Mouse (Mus musculus): Measurements from ENCODE around the gene Ms4a4b. TPM values are rescaled to one million over a fixed set of nuclear protein-coding genes. Genes with fewer than 3 reads are reported as not detected.
"Not testable (repeated sequence)": the region's sequence is repeated elsewhere in the genome, so short reads cannot be mapped to it uniquely, and the experiment has no call there.

Ms4a4b gene
- polyA plus RNA-seq, 1 experiment from 2014 or later = not detected

GRCm38 (mm10) chr19:11431209-11431608 lies 12.1 kb upstream of the Ms4a4b start:
- H3K9me3 ChIP-seq (replicated peaks; ENCODE audit: control insufficient read depth, low read length); H3K27me3 ChIP-seq (replicated peaks; ENCODE audit: control insufficient read depth, insufficient read depth, low read length); H3K4me2 ChIP-seq (ENCODE audit: low read length); H3K4me3 ChIP-seq (ENCODE audit: low read depth, low read length); H3K27ac ChIP-seq (ENCODE audit: low read depth, low read length); H3K4me1 ChIP-seq (ENCODE audit: control insufficient read depth, insufficient read depth, low read length); ATAC-seq; DNase-seq (ENCODE audit: low spot score); H3K36me3 ChIP-seq (ENCODE audit: control insufficient read depth, insufficient read depth, low read length); H3K9ac ChIP-seq (ENCODE audit: low read length): not testable (repeated sequence)
- 86% methylated on average over 1 of the region's 1 CpGs for WGBS

- WGBS = 93% methylated on average over 4 of the region's 4 CpGs
- Histone ChIP-seq H3K27ac (ENCODE audit: low read depth, low read length) (no peak overlapping the region), H3K4me3 (ENCODE audit: low read depth, low read length) (no peak overlapping the region), H3K4me1 (ENCODE audit: control insufficient read depth, insufficient read depth, low read length) (no peaks in the 10 kb centered on the region), H3K4me2 (ENCODE audit: low read length) (no peak overlapping the region), H3K9ac (ENCODE audit: low read length) (no peak overlapping the region), H3K9me3 (replicated peaks; ENCODE audit: control insufficient read depth, low read length) (no peaks in the 10 kb centered on the region), H3K27me3 (replicated peaks; ENCODE audit: control insufficient read depth, insufficient read depth, low read length) (no peaks in the 10 kb centered on the region), H3K36me3 (ENCODE audit: control insufficient read depth, insufficient read depth, low read length) (no peaks in the 10 kb centered on the region)
- no peak for ATAC-seq
- no peak for DNase-seq (ENCODE audit: low spot score)
Measured at GRCm38 (mm10) chr19:11435058-11435834, 8.1 kb upstream of the Ms4a4b start.

- Histone ChIP-seq H3K4me3 (ENCODE audit: low read depth, low read length) (no peak overlapping the region), H3K36me3 (ENCODE audit: control insufficient read depth, insufficient read depth, low read length) (no peaks in the 10 kb centered on the region), H3K9ac (ENCODE audit: low read length) (no peak overlapping the region), H3K4me2 (ENCODE audit: low read length) (no peak overlapping the region), H3K4me1 (ENCODE audit: control insufficient read depth, insufficient read depth, low read length) (no peaks in the 10 kb centered on the region), H3K9me3 (replicated peaks; ENCODE audit: control insufficient read depth, low read length) (no peaks in the 10 kb centered on the region), H3K27me3 (replicated peaks; ENCODE audit: control insufficient read depth, insufficient read depth, low read length) (no peaks in the 10 kb centered on the region), H3K27ac (ENCODE audit: low read depth, low read length) (no peak overlapping the region)
- WGBS = 90% methylated on average over 5 of the region's 5 CpGs
- ATAC-seq = no peak
- no peak for DNase-seq (ENCODE audit: low spot score)
Measured at GRCm38 (mm10) chr19:11443964-11444363, 611 bp downstream of the Ms4a4b start.

- Histone ChIP-seq H3K4me1 (ENCODE audit: control insufficient read depth, insufficient read depth, low read length) (no peaks in the 10 kb centered on the region), H3K36me3 (ENCODE audit: control insufficient read depth, insufficient read depth, low read length) (no peaks in the 10 kb centered on the region), H3K4me3 (ENCODE audit: low read depth, low read length) (no peak overlapping the region), H3K27me3 (replicated peaks; ENCODE audit: control insufficient read depth, insufficient read depth, low read length) (no peaks in the 10 kb centered on the region), H3K9me3 (replicated peaks; ENCODE audit: control insufficient read depth, low read length) (no peaks in the 10 kb centered on the region), H3K27ac (ENCODE audit: low read depth, low read length) (no peak overlapping the region), H3K4me2 (ENCODE audit: low read length) (no peak overlapping the region), H3K9ac (ENCODE audit: low read length) (no peak overlapping the region)
- ATAC-seq (no peak), DNase-seq (ENCODE audit: low spot score) (no peak)
- 91% methylated on average over 2 of the region's 2 CpGs for WGBS
Measured at GRCm38 (mm10) chr19:11447238-11447637, 3.9 kb downstream of the Ms4a4b start.

GRCm38 (mm10) chr19:11459041-11459440 lies 15.7 kb downstream of the Ms4a4b start:
- H3K27me3 ChIP-seq (replicated peaks; ENCODE audit: control insufficient read depth, insufficient read depth, low read length); ATAC-seq; H3K36me3 ChIP-seq (ENCODE audit: control insufficient read depth, insufficient read depth, low read length); H3K4me3 ChIP-seq (ENCODE audit: low read depth, low read length); H3K4me1 ChIP-seq (ENCODE audit: control insufficient read depth, insufficient read depth, low read length); H3K9me3 ChIP-seq (replicated peaks; ENCODE audit: control insufficient read depth, low read length); DNase-seq (ENCODE audit: low spot score); H3K27ac ChIP-seq (ENCODE audit: low read depth, low read length); H3K4me2 ChIP-seq (ENCODE audit: low read length); H3K9ac ChIP-seq (ENCODE audit: low read length): not testable (repeated sequence)
- WGBS = 80% methylated on average over 2 of the region's 4 CpGs

- not testable (repeated sequence) for H3K27me3 ChIP-seq (replicated peaks; ENCODE audit: control insufficient read depth, insufficient read depth, low read length); ATAC-seq; H3K27ac ChIP-seq (ENCODE audit: low read depth, low read length); H3K4me3 ChIP-seq (ENCODE audit: low read depth, low read length); H3K9ac ChIP-seq (ENCODE audit: low read length); H3K4me1 ChIP-seq (ENCODE audit: control insufficient read depth, insufficient read depth, low read length); H3K4me2 ChIP-seq (ENCODE audit: low read length); DNase-seq (ENCODE audit: low spot score); H3K9me3 ChIP-seq (replicated peaks; ENCODE audit: control insufficient read depth, low read length); H3K36me3 ChIP-seq (ENCODE audit: control insufficient read depth, insufficient read depth, low read length)
- 69% methylated on average over 1 of the region's 1 CpGs for WGBS
Measured at GRCm38 (mm10) chr19:11464795-11465194, 21.4 kb downstream of the Ms4a4b start.

- no peaks in the 10 kb centered on the region for H3K4me1 ChIP-seq (ENCODE audit: control insufficient read depth, insufficient read depth, low read length)
- no peaks in the 10 kb centered on the region for H3K9me3 ChIP-seq (replicated peaks; ENCODE audit: control insufficient read depth, low read length)
- no peak for ATAC-seq
- H3K27me3 ChIP-seq (replicated peaks; ENCODE audit: control insufficient read depth, insufficient read depth, low read length) = no peaks in the 10 kb centered on the region
- no peak overlapping the region for H3K27ac ChIP-seq (ENCODE audit: low read depth, low read length)
- DNase-seq (ENCODE audit: low spot score) = no peak
- H3K9ac ChIP-seq (ENCODE audit: low read length) = no peak overlapping the region
- WGBS = 78% methylated on average over 5 of the region's 5 CpGs
- H3K4me3 ChIP-seq (ENCODE audit: low read depth, low read length) = no peak overlapping the region
- H3K36me3 ChIP-seq (ENCODE audit: control insufficient read depth, insufficient read depth, low read length) = no peaks in the 10 kb centered on the region
- no peak overlapping the region for H3K4me2 ChIP-seq (ENCODE audit: low read length)
Measured at GRCm38 (mm10) chr19:11466471-11466870, 23.1 kb downstream of the Ms4a4b start.

GRCm38 (mm10) chr19:11468361-11468760 lies 25.0 kb downstream of the Ms4a4b start:
- H3K9ac ChIP-seq (ENCODE audit: low read length); H3K4me2 ChIP-seq (ENCODE audit: low read length); H3K4me1 ChIP-seq (ENCODE audit: control insufficient read depth, insufficient read depth, low read length); H3K9me3 ChIP-seq (replicated peaks; ENCODE audit: control insufficient read depth, low read length); DNase-seq (ENCODE audit: low spot score); H3K27me3 ChIP-seq (replicated peaks; ENCODE audit: control insufficient read depth, insufficient read depth, low read length); H3K36me3 ChIP-seq (ENCODE audit: control insufficient read depth, insufficient read depth, low read length); H3K27ac ChIP-seq (ENCODE audit: low read depth, low read length); H3K4me3 ChIP-seq (ENCODE audit: low read depth, low read length); ATAC-seq: not testable (repeated sequence)
- WGBS = 67% methylated on average over 1 of the region's 1 CpGs

- not testable (repeated sequence) for H3K4me2 ChIP-seq (ENCODE audit: low read length); H3K4me3 ChIP-seq (ENCODE audit: low read depth, low read length); H3K27ac ChIP-seq (ENCODE audit: low read depth, low read length); H3K4me1 ChIP-seq (ENCODE audit: control insufficient read depth, insufficient read depth, low read length); H3K27me3 ChIP-seq (replicated peaks; ENCODE audit: control insufficient read depth, insufficient read depth, low read length); H3K9ac ChIP-seq (ENCODE audit: low read length); DNase-seq (ENCODE audit: low spot score); H3K36me3 ChIP-seq (ENCODE audit: control insufficient read depth, insufficient read depth, low read length); H3K9me3 ChIP-seq (replicated peaks; ENCODE audit: control insufficient read depth, low read length); ATAC-seq
- WGBS = 90% methylated on average over 4 of the region's 4 CpGs
Measured at GRCm38 (mm10) chr19:11469215-11469614, 25.9 kb downstream of the Ms4a4b start, which contains the start of gene Ms4a6c. Ms4a6c (plus strand) TSS chr19:11469366.
